Mouse (Mus musculus) spleen, postnatal 10 days (tissue): ENCODE measurements around the gene Pik3c2b.

Source experiments
- DNase-seq, 2 experiments: peaks; one replicate each; pipeline ENCODE4 v3.0.0; 2021 to 2022; ENCODE audit warnings: low spot score in 2 of 2

The Pik3c2b gene

DNA sequence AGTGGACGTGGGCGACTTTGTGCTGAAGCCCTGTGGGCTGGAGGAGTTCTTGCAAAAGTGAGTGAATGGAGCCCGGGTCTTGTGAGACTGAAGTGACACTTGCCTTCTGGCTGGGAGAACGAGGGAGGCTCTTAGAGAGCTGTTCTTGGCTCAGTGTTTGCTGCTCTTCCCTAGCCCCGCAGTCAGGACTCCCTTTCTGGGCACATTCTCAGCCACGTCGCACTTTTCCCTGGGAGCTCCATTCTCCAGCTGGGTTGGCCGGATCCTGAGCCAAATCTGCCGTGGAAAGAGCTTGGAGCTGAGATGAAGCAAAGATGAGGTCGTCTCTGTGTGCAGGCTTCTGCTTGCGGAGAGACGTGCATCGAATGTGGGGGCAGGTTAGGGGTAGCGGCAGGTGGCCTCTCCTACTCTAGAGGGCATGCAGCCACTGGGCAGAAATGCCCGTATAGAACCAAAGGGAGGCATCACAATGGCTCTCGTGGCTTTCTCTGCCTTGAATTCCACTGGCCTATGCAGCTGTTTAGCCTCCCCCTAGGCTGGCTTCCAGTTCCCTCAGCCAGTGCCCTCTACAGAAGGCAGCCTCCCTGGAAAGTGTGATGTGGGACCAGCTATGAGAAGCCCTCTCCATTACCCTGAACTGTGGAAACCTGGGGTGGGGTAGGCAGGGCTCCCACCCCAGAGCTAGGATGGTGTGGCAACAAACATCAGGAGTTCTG is 26.4 kb downstream of the Pik3c2b start:
- DNase-seq = no peak

- peak in 1 of 2 experiments; percentile 56 for DNase-seq
Measured at GRCm38 (mm10) chr1:133073327-133073856, 27.9 kb downstream of the Pik3c2b start.

DNA sequence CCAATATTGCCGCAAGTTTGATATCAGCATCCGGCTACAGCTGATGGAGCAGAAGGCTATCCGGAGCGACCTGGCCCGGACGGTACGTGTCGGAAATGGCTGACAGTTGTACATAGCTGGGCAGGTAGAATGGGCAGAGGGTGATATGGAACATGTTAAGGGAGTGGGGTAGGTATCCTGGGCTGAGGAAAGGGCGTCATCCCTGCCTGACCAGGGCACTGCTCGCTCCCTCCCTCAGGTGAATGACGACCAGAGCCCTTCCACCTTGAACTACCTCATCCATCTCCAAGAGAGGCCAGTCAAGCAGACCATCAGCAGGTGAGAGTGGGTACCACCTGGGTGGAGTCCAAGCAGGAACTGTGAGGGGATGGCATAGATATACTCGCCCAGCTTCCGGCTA is 29.1 kb downstream of the Pik3c2b start:
- DNase-seq = no peak

DNA sequence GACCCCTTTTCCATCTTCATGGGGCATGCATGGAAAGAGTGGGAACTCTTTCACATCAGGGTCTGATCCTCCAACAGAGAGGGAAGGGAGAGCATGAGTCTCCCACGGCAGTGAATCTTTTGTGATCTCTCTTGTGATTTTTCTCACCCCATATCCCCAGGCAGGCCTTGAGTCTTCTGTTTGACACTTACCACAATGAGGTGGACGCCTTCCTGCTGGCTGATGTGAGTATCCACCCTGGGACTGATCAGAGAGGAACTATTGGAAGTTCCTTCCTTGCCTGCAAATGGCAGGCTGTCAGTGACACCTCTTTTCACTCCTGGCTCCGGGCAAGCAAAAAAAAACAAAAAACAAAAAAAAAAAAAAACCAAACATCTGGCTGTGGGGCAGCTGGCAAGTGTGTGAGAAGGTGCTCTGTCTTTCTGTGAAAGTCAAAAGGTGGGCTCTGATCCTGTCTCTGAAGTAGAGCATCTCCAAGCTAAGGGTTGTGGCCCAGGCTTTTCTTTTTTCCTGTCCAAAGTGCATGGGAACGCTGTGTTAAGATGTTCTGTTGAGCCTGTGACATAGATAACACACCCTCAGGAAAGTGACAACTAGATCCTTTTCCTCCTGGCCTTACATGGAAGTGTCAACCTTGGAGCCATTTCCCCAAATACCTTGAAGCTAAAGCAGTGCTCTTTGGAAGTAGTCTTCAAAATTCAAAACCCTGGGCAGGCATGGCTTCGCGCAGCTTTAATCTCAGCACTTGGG is 30.4 kb downstream of the Pik3c2b start:
- DNase-seq = no peak

- no peak for DNase-seq
Measured at GRCm38 (mm10) chr1:133076681-133077514, 31.4 kb downstream of the Pik3c2b start.

DNA sequence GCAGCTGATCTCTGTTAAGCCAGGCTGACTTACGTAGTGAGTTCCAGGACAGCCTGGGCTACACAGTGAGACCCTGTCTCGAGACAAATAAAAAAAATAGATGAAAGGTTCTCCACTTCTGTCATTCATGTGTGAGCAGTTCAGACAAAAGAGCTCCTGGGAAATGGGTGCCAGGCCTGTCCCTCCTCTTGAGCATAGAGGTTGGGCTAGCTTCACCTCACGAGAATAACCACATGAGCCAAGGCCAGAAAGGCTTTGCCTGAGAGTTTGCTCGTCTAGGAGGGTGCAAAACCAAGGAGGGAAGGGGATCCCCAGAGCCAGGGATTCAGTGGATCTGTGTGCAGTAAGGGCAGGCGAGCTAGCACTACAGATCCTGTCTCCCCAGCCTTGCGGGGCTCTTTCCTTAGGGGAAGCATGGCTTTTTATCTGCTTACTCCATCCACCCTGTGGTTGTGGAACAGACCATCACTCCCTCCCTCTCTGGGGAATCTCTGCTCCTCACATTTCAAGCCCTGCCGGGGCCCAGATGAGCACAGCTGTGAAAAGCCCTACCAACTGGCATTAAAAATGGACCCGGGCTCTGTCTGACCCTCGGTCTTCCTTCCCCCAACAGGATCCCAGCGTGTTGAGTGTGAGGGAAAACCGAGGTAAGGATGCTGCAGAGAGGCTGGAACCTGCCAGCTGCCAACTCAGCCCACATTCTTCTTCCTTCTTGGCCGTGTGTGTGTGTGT is 32.3 kb downstream of the Pik3c2b start:
- DNase-seq = no peak

- no peak for DNase-seq
Measured at GRCm38 (mm10) chr1:133078338-133078727, 32.9 kb downstream of the Pik3c2b start.

DNA sequence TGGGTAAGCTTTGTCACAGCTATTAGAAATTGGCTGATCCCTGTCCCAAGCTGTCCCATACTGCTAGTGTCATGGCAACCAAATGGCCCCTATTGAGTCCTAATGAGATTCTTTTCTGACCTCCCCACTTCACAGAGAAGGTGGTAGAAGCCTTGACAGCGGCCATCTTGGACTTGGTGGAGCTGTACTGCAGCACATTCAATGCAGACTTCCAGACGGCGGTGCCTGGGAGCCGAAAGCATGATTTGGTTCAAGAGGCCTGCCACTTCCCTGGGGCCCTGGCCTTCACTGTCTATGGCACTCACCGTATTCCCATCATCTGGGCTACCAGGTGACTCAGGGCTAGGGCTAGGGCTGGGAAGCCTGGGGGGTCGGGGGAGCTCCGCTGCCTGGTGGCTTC is 34.0 kb downstream of the Pik3c2b start:
- no peak for DNase-seq

- no peak for DNase-seq
Measured at GRCm38 (mm10) chr1:133080079-133080561, 34.7 kb downstream of the Pik3c2b start.

- no peak for DNase-seq
Measured at GRCm38 (mm10) chr1:133080717-133081116, 35.2 kb downstream of the Pik3c2b start.

DNA sequence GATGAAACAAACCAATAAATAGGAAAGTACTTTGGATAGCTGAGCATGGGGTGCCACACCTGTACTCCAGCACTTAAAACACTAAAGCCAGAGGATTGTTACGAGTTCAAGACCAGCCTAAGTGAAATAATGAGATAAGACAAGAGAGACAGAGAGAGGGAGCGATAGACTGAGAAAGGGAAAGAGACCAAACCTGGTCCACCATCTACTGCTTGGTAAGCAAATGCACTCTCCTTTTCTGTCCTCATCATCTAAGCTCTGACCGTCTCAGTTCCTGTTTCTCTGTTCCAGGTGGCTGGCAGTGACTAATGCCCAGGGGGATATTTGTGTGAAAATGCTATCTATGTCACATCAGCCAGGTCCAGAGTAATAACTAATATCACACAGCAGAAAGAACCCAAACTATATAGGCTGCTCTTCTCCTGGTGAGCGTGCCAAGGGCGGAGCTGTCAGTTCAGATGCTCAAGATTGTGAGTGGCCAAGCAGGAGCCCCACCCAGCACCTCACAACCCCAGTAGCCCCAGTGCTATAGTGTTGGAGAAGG is 37.6 kb downstream of the Pik3c2b start:
- DNase-seq = peak; percentile 41 to 72

GRCm38 (mm10) chr1:133083942-133084625 is 38.6 kb downstream of the Pik3c2b start:
- peak; percentile 55 to 78 for DNase-seq

DNA sequence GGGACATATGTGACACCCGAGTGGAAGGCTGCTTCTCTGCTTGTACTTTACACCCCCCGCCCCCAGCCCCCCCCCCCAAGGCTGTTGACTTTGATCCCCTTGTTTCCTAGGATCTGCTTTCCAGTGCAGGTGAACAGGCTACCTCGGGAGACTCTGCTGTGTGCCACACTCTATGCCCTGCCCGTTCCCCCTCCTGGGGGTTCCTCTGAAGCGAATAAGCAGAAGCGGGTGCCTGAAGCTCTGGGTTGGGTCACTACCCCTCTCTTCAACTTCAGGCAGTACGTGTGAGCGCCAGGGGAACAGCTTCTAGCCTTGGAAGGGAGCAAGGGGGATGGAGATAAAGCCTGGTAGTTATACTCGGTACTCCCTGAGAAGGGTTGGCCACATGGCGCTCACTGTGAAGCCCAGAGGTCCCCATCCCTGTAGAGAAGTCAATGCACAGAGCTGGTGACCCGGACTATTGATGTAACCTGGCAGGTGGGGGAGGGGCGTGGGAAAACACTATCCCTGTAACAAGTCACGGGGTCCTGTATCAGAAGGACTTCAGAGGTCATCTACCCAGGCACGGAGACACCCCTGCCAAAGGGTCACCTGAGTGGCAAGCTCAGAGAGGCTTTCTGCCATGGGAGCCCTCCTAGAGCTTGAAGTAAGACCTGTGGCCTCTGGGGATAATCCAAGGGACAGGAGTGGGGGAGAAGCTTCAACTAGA is 39.4 kb downstream of the Pik3c2b start:
- peak in 1 of 2 experiments; percentile 59 for DNase-seq

DNA sequence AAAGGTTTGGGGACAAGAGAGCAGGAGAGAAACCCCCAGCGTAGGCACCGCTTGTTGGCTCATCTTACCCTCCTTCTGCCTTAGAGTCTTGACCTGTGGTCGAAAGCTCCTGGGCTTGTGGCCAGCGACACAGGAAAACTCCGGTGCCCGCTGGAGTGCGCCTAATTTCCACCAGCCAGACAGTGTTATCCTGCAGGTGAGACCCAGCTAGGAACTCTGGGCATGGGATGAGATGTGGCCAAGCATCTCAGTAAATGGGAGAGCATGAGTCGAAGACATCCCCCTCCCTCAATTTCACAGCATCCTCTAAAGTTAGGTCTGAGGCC is 39.9 kb downstream of the Pik3c2b start:
- no peak for DNase-seq

- peak in 1 of 2 experiments; percentile 26 for DNase-seq
Measured at GRCm38 (mm10) chr1:133086804-133087203, 41.3 kb downstream of the Pik3c2b start.

- DNase-seq = peak; percentile 54 to 74
Measured at GRCm38 (mm10) chr1:133087206-133087905, 41.9 kb downstream of the Pik3c2b start.

- no peak for DNase-seq
Measured at GRCm38 (mm10) chr1:133088196-133088595, 42.7 kb downstream of the Pik3c2b start.

DNA sequence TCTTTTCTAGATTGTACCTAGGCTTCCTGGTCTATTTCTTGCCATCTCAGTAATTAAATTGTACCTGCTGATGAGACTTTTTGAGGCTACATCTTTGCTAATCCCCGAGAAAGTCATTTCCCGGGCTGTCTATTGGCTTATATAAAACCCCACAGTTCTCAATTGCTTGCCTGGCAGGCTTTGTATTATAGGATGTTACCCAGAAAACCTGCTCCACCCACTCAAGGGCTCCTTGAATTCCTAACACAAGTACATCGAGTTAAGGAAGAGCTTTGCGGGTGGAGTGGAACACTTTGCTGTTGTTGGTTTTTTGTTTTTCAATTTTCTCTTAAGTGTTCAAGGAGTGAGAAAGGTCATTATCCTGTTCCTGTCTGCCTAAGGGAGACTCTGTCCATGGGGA is 43.9 kb downstream of the Pik3c2b start:
- no peak for DNase-seq

DNA sequence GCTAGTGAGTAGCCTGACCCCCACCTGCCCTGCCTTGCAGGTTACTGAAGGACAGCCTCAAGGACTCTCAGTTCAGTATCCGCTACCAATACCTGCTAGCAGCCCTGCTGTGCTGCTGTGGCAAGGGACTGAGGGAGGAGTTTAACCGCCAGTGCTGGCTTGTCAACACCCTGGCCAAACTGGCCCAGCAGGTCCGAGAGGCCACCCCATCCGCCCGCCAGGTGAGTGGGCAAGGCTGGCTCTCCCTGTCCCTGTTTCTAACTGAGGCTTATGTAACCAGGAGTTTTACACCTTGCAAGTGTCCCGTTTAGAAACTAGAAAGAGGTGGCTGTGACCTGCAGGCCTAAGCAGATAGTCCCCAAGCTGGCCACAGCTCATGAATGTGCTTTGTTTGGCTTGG is 45.2 kb downstream of the Pik3c2b start:
- DNase-seq = no peak
